Mouse (Mus musculus) spleen, adult 2 months (tissue): ENCODE results near the gene Aqp12. TPM values are rescaled to one million over a fixed set of nuclear protein-coding genes. Genes with fewer than 3 reads are reported as not detected.
"Not testable (repeated sequence)": the region's sequence is repeated elsewhere in the genome, so short reads cannot be mapped to it uniquely, and the experiment has no call there.

ENCODE experiments used
- DNase-seq, 2 experiments: peaks; one replicate each; pipeline versions ENCODE4 v3.0.0 to v3.0.0-alpha.2; 2012 to 2021; ENCODE audit warnings: low spot score in 2 of 2, low read depth in 1 of 2
- H3K27ac ChIP-seq: fragments of 200-500 bp; 2 replicates; pipeline ENCODE4 v1.5.1; 2012; ENCODE audit warnings: low read length, inconsistent platforms; ENCODE audit not compliant: insufficient read depth
- H3K27me3 ChIP-seq: fragments of 200-500 bp; 2 replicates; pipeline ENCODE4 v1.6.1; 2012; ENCODE audit warnings: mild to moderate bottlenecking, moderate library complexity, low read length, inconsistent platforms; ENCODE audit not compliant: control insufficient read depth, insufficient read depth
- H3K36me3 ChIP-seq: fragments of 200-500 bp; 2 replicates; pipeline ENCODE4 v1.6.1; 2012; ENCODE audit warnings: mild to moderate bottlenecking, low read length, inconsistent platforms; ENCODE audit not compliant: control insufficient read depth, insufficient read depth
- H3K4me1 ChIP-seq: fragments of 200-500 bp; 2 replicates; pipeline ENCODE4 v1.6.1; 2011; ENCODE audit warnings: inconsistent platforms; ENCODE audit not compliant: control insufficient read depth, insufficient read depth, insufficient read length
- H3K4me3 ChIP-seq: fragments of 200-500 bp; 2 replicates; pipeline ENCODE4 v1.5.1; 2011; ENCODE audit warnings: mild to moderate bottlenecking, inconsistent platforms; ENCODE audit not compliant: insufficient read depth, insufficient read length; ENCODE audit errors: extremely low read depth
- CTCF ChIP-seq: fragments of 200-500 bp; IDR thresholded peaks from 2 replicates; pipeline ENCODE4 v1.5.1; 2011; ENCODE audit warnings: mild to moderate bottlenecking, inconsistent platforms; ENCODE audit not compliant: insufficient read depth, insufficient read length, insufficient replicate concordance; ENCODE audit errors: extremely low read depth
- POLR2A ChIP-seq: fragments of 200-500 bp; IDR thresholded peaks from 2 replicates; pipeline ENCODE4 v1.6.1; 2011; ENCODE audit warnings: low read depth, low read length, inconsistent platforms
- WGBS: fragments of 180-500 bp; shearing (Covaris S2); methylation state at CpG from one replicate; pipeline ENCODE4 v1.1.7; 2018; 5-methylcytosine and 5-hydroxymethylcytosine counted together
- polyA plus RNA-seq: library from polyadenylated mRNA; depleted of rRNA; stranded (reverse); fragments of >200 nt; gene quantifications from 2 replicates; pipeline ENCODE4 v1.2.3, GENCODE M21; 2012; rRNA removed

Gene Aqp12
- 28.4 and 28.9 TPM in 2 replicates for polyA plus RNA-seq

- no peak for DNase-seq
- H3K4me3 ChIP-seq: no peak within 1 kb of the TSS
- no peaks in the 10 kb centered on the region for H3K36me3 ChIP-seq
- H3K27me3 ChIP-seq: no peaks in the 10 kb centered on the region
- no peak within 1 kb of the TSS for H3K27ac ChIP-seq
- TF ChIP-seq POLR2A (no peak), CTCF (no peak)
- WGBS: 75% methylated on average over 7 of the region's 7 CpGs
- no peaks in the 10 kb centered on the region; the same call in 1 of the 2 replicates for H3K4me1 ChIP-seq
Measured at GRCm38 (mm10) chr1:93006061-93006460, at the start of gene Aqp12. TSS of gene Aqp12 (plus strand) at chr1:93006334.

DNA sequence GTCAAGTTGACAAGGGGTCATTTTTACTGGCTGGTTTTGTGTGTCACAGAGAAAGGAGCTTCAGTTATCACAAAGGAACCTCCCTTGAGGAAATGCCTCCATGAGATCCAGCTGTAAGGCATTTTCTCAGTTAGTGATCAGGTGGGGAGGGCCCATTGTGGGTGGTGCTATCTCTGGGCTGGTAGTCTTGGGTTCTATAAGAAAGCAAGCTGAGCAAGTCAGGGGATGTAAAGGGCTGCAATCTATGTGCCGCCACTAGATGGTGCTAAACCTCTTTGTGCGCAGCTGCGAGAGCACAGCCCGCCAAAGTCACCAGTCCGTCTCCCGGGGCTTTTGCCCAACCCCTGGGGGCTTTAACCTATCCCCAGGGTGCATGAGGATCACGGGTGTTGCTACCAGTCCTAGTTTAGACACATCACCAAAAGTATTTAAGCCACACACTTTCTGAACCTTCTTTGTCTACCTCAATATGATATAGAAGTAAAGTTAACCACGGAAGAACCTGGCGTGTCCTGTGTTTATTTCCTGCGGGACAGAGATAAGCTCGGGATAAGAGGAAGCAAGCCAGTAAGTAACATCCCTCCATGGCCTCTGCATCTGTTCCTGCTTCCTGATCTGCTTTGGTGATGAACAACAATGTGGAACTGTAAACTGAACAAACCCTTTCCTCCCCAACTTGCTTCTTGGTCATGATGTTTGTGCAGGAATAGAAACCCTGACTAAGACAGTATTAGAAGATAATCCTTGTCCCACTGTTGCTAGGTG lies 49.4 kb upstream of the Aqp12 start:
- H3K4me1 ChIP-seq, H3K36me3 ChIP-seq, H3K27ac ChIP-seq, H3K4me3 ChIP-seq, H3K27me3 ChIP-seq: not testable (repeated sequence)
- 4% methylated on average over 11 of the region's 11 CpGs for whole genome bisulfite sequencing
- DNase-seq: peak in 1 of 2 experiments; percentile 57

- Histone ChIP-seq H3K27me3 (no peaks in the 10 kb centered on the region), H3K27ac (no peak overlapping the region), H3K4me1 (no peaks in the 10 kb centered on the region), H3K4me3 (no peak overlapping the region), H3K36me3 (no peaks in the 10 kb centered on the region)
- WGBS: 97% methylated on average over 1 of the region's 1 CpGs
- no peak for DNase-seq
- no peak for TF ChIP-seq POLR2A
- TF ChIP-seq CTCF: no peak
Measured at GRCm38 (mm10) chr1:92958999-92959398, 47.1 kb upstream of the Aqp12 start.

- H3K27ac ChIP-seq, H3K4me3 ChIP-seq, H3K4me1 ChIP-seq, H3K27me3 ChIP-seq, H3K36me3 ChIP-seq, DNase-seq: not testable (repeated sequence)
- WGBS: 91% methylated on average over 6 of the region's 6 CpGs
Measured at GRCm38 (mm10) chr1:92970791-92971190, 35.3 kb upstream of the Aqp12 start.

DNA sequence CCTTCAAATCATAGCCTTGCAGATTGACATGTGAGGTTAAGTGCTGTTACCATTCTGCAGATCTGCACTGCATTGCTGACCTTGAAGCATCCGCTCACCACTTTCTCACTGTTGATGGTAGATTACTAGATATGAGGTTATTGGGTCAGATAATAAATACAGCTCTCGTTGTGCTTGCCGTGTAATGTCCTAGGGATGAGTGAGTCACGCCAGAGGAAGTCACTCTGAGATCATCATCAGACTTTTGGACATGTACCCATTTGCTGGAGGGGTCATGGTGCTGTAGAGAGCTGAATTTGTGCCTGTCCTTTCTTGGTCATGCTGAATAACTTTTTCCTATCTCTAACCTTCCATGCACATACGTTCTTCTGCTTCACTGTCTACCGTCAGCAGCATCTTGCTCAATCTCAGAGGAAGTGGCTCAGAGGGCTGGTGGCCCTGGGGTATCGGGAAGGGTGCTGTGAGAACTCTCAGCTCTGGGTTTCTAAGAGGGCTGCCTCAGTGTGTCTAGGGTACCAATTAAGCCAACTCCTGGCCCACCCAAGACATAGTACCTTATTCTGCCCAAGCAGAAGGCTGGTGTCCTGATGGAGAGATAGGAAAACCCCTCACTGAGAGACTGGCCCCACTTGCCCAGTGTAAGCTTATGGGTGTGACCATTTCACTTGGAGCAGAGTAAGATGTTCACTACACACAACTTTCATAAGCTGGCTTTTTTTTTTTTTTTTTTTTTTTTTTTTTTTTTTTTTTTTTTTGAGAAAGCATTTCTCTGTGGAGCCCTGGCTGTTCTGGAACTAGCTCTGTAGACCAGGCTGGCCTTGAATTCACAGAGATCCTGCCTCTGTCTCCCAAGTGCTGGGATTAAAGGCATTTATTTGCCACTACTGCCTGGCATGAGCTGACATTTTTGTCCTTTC lies 34.0 kb upstream of the Aqp12 start:
- Histone ChIP-seq H3K36me3 (no peaks in the 10 kb centered on the region), H3K4me1 (no peaks in the 10 kb centered on the region), H3K4me3 (no peak overlapping the region), H3K27ac (peak overlapping the region; percentile 38), H3K27me3 (no peaks in the 10 kb centered on the region)
- TF ChIP-seq POLR2A (no peak), CTCF (no peak)
- 58% methylated on average over 7 of the region's 7 CpGs for WGBS
- DNase-seq: no peak

- H3K4me1 ChIP-seq: no peaks in the 10 kb centered on the region
- H3K36me3 ChIP-seq: no peaks in the 10 kb centered on the region
- H3K27me3 ChIP-seq: no peaks in the 10 kb centered on the region
- TF ChIP-seq POLR2A: no peak
- no peak for TF ChIP-seq CTCF
- no peak overlapping the region for H3K4me3 ChIP-seq
- 4% methylated on average over 1 of the region's 1 CpGs for WGBS
- peak overlapping the region; percentile 38 for H3K27ac ChIP-seq
- peak; percentile 17 to 38 for DNase-seq
Measured at GRCm38 (mm10) chr1:92972854-92973253, 33.3 kb upstream of the Aqp12 start.

DNA sequence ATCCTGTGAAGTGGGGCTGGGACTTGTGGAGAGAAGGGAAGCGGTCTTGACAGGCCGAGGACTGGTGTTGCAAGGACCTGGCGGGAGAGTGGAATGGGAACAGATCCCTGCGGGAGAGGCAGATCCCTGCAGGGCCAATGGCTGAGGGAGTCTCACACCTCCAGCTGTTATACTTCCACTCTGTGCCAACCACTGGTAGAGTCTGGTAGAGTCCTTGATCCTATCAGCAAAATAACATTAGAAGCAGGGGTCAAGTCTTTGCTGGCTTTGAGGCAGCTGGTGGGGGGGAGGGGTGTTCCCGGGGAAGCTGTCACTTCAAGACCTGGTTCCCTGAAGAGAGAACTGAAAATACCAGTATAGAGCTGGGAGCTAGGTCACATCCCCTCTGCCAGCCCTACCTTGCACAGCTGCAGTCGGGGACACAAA lies 30.0 kb upstream of the Aqp12 start:
- Histone ChIP-seq H3K27ac (0 out of 2 replicates have a peak overlapping the region, but pooled peaks have one; percentile 31), H3K36me3 (no peaks in the 10 kb centered on the region), H3K27me3 (no peaks in the 10 kb centered on the region), H3K4me1 (no peaks in the 10 kb centered on the region), H3K4me3 (no peak overlapping the region)
- DNase-seq: no peak
- TF ChIP-seq POLR2A: no peak
- no peak for TF ChIP-seq CTCF
- WGBS: 69% methylated on average over 6 of the region's 6 CpGs
